ENCODE assay signal across 21 mouse cellular contexts in the genomic region with DNA sequence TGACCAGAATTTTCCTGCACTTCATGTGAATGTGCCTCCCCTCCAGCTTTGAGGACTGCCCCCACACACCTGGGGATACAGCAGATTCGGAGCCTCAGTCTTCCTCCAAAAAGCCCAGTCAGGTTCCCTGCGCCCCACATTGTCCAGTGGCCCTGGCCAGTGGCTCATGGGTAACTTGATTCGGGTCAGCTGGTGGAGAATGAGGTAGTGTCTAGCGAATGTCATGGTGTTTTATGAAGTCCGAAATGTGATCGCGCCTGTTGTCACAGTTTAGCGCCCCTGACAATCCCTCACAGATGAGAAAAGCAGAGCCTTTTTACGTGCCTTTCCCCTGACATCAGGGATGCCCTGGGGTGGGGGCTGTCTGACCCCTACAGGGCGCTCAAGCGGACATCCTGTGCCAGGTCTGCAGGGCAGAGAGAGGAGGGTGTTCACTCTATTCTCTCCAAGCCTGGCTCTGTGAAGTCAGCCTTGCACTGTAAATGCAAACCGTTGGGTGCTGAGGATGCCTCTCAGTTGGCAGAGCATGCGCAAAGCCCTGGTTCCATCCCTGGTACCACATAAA.
DNase-seq lines count a peak whose midpoint lies in the region; ATAC-seq and TF ChIP-seq lines count a peak whose summit lies in the region.
"Had no signal": no experiment of that assay in that cellular context is flagged by ENCODE, and none has a peak within 500 bp of the region (broad histone marks: within the 10 kb centered on the region; RNA-seq: fewer than 3 reads in every experiment).

No protein-coding gene starts in this region.

- 92% methylated on average over 13 of the region's 13 CpGs for WGBS in forebrain, embryonic 12.5 days
- WGBS in forebrain, embryonic 13.5 days: 85% methylated on average over 13 of the region's 13 CpGs
- WGBS in kidney, embryonic 16.5 days: 33% methylated on average over 13 of the region's 13 CpGs
- WGBS in limb, embryonic 12.5 days: 78% methylated on average over 13 of the region's 13 CpGs
- 90% methylated on average over 13 of the region's 13 CpGs for whole genome bisulfite sequencing in lung, adult 2 months

- H3K4me2 ChIP-seq in forebrain, embryonic 12.5 days: no peak overlapping the region
- H3K4me2 ChIP-seq in forebrain, embryonic 13.5 days: no peak overlapping the region
- H3K4me2 ChIP-seq in kidney, embryonic 16.5 days (replicated peaks; ENCODE audit: low read depth, low read length): no peak overlapping the region
- H3K4me2 ChIP-seq in limb, embryonic 12.5 days: no peak overlapping the region
- H3K4me2 ChIP-seq: heart, embryonic 13.5 days; liver, embryonic 13.5 days; lung, embryonic 15.5 days; midbrain, embryonic 13.5 days had no signal

- H3K4me1 ChIP-seq in forebrain, embryonic 12.5 days: peaks cover 16% of the 10 kb centered on the region
- H3K4me1 ChIP-seq in forebrain, embryonic 13.5 days: peaks cover 14% of the 10 kb centered on the region
- peaks cover 12% of the 10 kb centered on the region for H3K4me1 ChIP-seq in kidney, embryonic 16.5 days (ENCODE audit: insufficient read depth, low read length)
- no peaks in the 10 kb centered on the region for H3K4me1 ChIP-seq in limb, embryonic 12.5 days (replicated peaks)
- H3K4me1 ChIP-seq in lung, adult 2 months (ENCODE audit: control insufficient read depth, insufficient read depth, low read length): no peaks in the 10 kb centered on the region
- H3K4me1 ChIP-seq: heart, embryonic 13.5 days; liver, embryonic 13.5 days; lung, embryonic 15.5 days had no signal

- no peak for ATAC-seq in forebrain, embryonic 12.5 days (ENCODE audit: low FRiP score)
- no peak for ATAC-seq in forebrain, embryonic 13.5 days
- ATAC-seq in kidney, embryonic 16.5 days (ENCODE audit: low FRiP score, low TSS enrichment): peak; percentile 94
- 0 out of 2 replicates have a peak, but pooled peaks have one; percentile 27 for ATAC-seq in limb, embryonic 12.5 days (ENCODE audit: insufficient number of reproducible peaks, insufficient read depth, low FRiP score, low TSS enrichment, low read depth)
- ATAC-seq: forebrain, embryonic 16.5 days; midbrain, embryonic 13.5 days had no signal

- no peak overlapping the region for H3K9ac ChIP-seq in forebrain, embryonic 12.5 days
- H3K9ac ChIP-seq in forebrain, embryonic 13.5 days: no peak overlapping the region
- no peak overlapping the region for H3K9ac ChIP-seq in kidney, embryonic 16.5 days (replicated peaks; ENCODE audit: low read length)
- H3K9ac ChIP-seq in limb, embryonic 12.5 days (replicated peaks): no peak overlapping the region
- H3K9ac ChIP-seq: heart, embryonic 13.5 days; liver, embryonic 13.5 days; lung, embryonic 15.5 days; midbrain, embryonic 13.5 days had no signal

- DNase-seq in kidney, adult 8-10 months: no peak
- peak; percentile 48 for DNase-seq in embryo, embryonic 10.5 days (ENCODE audit: low spot score)
- DNase-seq in lung, postnatal 4 days: no peak
- DNase-seq in lung, adult 2 months: no peak
- DNase-seq: adrenal gland, postnatal 14 days; cerebellum, adult 11 months; cerebellum, postnatal 10 days; kidney, adult 9 months; liver, embryonic 13.5 days; right cerebral cortex, adult 18-20 months had no signal

- no peak for TF ChIP-seq POLR2A in lung, adult 2 months (IDR thresholded peaks at IDR 0.05; ENCODE audit: borderline replicate concordance, extremely low read depth, low read depth, low read length)

- H3K4me3 ChIP-seq in forebrain, embryonic 12.5 days (replicated peaks): no peak overlapping the region
- H3K4me3 ChIP-seq in forebrain, embryonic 13.5 days: no peak overlapping the region
- H3K4me3 ChIP-seq in kidney, embryonic 16.5 days (ENCODE audit: low read length): no peak overlapping the region
- H3K4me3 ChIP-seq in limb, embryonic 12.5 days (replicated peaks): no peak overlapping the region
- no peak overlapping the region for H3K4me3 ChIP-seq in lung, adult 2 months (replicated peaks; ENCODE audit: extremely low read depth, low read depth, low read length)
- H3K4me3 ChIP-seq: erythroblast, embryonic 14.5 days; heart, embryonic 13.5 days; liver, embryonic 13.5 days; lung, embryonic 15.5 days; midbrain, embryonic 13.5 days had no signal

- no peaks in the 10 kb centered on the region for H3K27me3 ChIP-seq in forebrain, embryonic 12.5 days
- H3K27me3 ChIP-seq in forebrain, embryonic 13.5 days: no peaks in the 10 kb centered on the region
- no peaks in the 10 kb centered on the region for H3K27me3 ChIP-seq in kidney, embryonic 16.5 days (ENCODE audit: insufficient read depth, low read length)
- H3K27me3 ChIP-seq in limb, embryonic 12.5 days: no peaks in the 10 kb centered on the region
- H3K27me3 ChIP-seq: heart, embryonic 13.5 days; liver, embryonic 13.5 days; lung, embryonic 15.5 days; midbrain, embryonic 13.5 days had no signal

- no peaks in the 10 kb centered on the region for H3K9me3 ChIP-seq in forebrain, embryonic 12.5 days
- H3K9me3 ChIP-seq in forebrain, embryonic 13.5 days (replicated peaks): no peaks in the 10 kb centered on the region
- no peaks in the 10 kb centered on the region for H3K9me3 ChIP-seq in kidney, embryonic 16.5 days (ENCODE audit: low read length)
- no peaks in the 10 kb centered on the region for H3K9me3 ChIP-seq in limb, embryonic 12.5 days
- H3K9me3 ChIP-seq: G1E; heart, embryonic 13.5 days; liver, embryonic 13.5 days; lung, embryonic 15.5 days; midbrain, embryonic 13.5 days had no signal

- no peak for TF ChIP-seq CTCF in lung, adult 2 months (IDR thresholded peaks at IDR 0.05; ENCODE audit: insufficient read depth, low read length)

- H3K27ac ChIP-seq in forebrain, embryonic 12.5 days: 0 out of 2 replicates have a peak overlapping the region, but pooled peaks have one; percentile 13
- H3K27ac ChIP-seq in forebrain, embryonic 13.5 days: no peak overlapping the region
- peak overlapping the region; percentile 77 for H3K27ac ChIP-seq in kidney, embryonic 16.5 days (ENCODE audit: low read length)
- H3K27ac ChIP-seq in limb, embryonic 12.5 days: no peak overlapping the region
- H3K27ac ChIP-seq: heart, embryonic 13.5 days; liver, embryonic 13.5 days; lung, embryonic 15.5 days; macrophage; midbrain, embryonic 13.5 days had no signal

- no peaks in the 10 kb centered on the region for H3K36me3 ChIP-seq in forebrain, embryonic 12.5 days (replicated peaks)
- no peaks in the 10 kb centered on the region for H3K36me3 ChIP-seq in forebrain, embryonic 13.5 days (ENCODE audit: poor library complexity, severe bottlenecking)
- no peaks in the 10 kb centered on the region for H3K36me3 ChIP-seq in kidney, embryonic 16.5 days (ENCODE audit: insufficient read depth, low read length)
- 0 out of 2 replicates have a peak, but pooled peaks cover 1% of the 10 kb centered on the region for H3K36me3 ChIP-seq in limb, embryonic 12.5 days
- H3K36me3 ChIP-seq: G1E; heart, embryonic 13.5 days; liver, embryonic 13.5 days; lung, embryonic 15.5 days; midbrain, embryonic 13.5 days had no signal

Comparison
In these comparisons a context has a peak if more than half of its experiments do, and no peak if none do; other contexts are left out.
1. H3K27ac ChIP-seq: peak in forebrain, embryonic 12.5 days (single experiment) and kidney, embryonic 16.5 days (single experiment); none in forebrain, embryonic 13.5 days (single experiment) and limb, embryonic 12.5 days (single experiment).
2. ATAC-seq: peak in kidney, embryonic 16.5 days (single experiment) and limb, embryonic 12.5 days (single experiment); none in forebrain, embryonic 12.5 days (single experiment) and forebrain, embryonic 13.5 days (single experiment).